Mouse (Mus musculus): ENCODE data around the gene Slc9c1.
"Not testable (repeated sequence)": the region's sequence is repeated elsewhere in the genome, so short reads cannot be mapped to it uniquely, and the experiment has no call there.

The Slc9c1 gene

GRCm38 (mm10) chr16:45535009-45535408 is at the start of gene Slc9c1:
TSS of gene Slc9c1 (plus strand) at chr16:45535309.
- DNase-seq (ENCODE audit: low read depth, low spot score): no peak

- no peak for DNase-seq (ENCODE audit: low read depth, low spot score)
Observed at GRCm38 (mm10) chr16:45492927-45493326, 42.2 kb upstream of the Slc9c1 start, which contains the start of gene Gm609. TSS of gene Gm609 (minus strand) at chr16:45492969.

DNA sequence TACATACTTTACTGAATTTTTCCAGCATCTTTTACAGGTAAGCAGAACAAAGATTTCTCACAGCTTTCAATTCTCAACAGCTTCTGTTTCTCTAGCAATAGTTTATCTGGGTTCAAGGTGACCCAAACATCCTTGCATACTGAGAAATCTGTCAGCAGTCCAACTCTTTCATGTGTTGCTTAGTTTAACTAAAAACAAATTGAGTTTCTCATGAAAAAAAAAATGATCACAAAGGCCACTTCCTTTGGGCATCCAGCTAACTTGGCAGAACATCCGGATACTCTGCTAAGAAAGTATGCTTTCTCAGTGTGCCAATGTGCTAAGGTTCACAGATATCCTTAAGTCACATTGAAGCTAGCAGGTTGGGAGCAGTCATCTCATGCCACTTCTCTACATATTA is 39.8 kb upstream of the Slc9c1 start:
- no peak for DNase-seq (ENCODE audit: low read depth, low spot score)

DNA sequence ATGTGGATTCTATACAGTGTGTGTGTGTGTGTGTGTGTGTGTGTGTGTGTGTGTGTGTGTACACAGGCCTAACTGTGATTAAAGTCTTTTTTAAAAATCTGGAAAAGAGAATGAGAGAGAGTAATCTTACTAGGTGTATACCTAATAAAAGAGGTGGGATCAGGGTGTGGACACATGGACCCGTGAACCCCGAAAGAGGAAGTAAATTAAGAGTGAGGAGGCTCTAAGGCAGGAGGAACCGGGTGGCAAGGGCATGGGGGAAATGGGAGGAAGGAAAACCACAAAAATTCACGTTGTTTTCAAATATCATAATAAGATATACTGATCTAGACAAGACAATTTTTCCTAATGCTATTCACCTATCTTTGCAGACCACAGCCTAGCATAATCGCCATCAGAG is 9.6 kb upstream of the Slc9c1 start:
- no peak for DNase-seq (ENCODE audit: low read depth, low spot score)

GRCm38 (mm10) chr16:45531950-45532349 is 3.2 kb upstream of the Slc9c1 start, which contains the start of gene Gm17783:
TSS of gene Gm17783 (minus strand) at chr16:45532050.
- no peak for DNase-seq (ENCODE audit: low read depth, low spot score)

DNA sequence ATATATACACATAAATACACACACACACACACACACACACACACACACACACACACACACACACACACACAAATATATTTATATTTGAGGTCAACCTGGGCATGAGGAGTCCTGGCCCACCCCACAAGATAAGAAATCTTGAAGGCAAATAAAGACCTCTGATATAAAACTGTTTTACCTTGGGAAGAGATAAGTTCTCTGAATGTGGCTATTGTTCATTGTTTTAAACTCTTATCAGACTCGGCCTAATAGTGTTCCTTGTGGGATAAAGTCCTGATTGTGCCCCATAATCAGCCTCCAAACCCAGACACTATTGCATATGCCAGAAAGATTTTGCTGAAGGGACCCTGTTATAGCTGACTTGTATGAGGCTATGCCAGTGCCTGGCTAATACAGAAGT is 3.2 kb downstream of the Slc9c1 start:
- not testable (repeated sequence) for DNase-seq (ENCODE audit: low read depth, low spot score)

DNA sequence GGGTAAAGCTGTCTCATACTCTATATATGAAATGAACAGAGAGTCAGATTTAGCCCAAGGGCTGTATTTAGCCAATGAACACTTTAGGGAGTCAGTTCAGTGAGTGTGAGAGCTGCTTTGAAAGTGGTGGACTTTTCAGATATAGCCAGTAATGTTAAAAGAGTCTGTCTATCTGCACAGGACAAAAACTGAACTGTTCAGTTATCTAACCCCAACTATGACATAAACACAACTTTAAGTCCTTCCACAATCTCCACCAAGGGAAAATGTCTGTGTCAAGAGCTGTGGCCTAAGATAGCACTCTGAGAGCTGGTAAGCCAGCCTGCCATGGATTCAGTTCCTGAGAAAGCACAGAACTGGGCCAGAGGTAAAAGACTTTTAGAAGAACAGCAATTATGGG is 7.0 kb downstream of the Slc9c1 start:
- DNase-seq (ENCODE audit: low read depth, low spot score): no peak

DNA sequence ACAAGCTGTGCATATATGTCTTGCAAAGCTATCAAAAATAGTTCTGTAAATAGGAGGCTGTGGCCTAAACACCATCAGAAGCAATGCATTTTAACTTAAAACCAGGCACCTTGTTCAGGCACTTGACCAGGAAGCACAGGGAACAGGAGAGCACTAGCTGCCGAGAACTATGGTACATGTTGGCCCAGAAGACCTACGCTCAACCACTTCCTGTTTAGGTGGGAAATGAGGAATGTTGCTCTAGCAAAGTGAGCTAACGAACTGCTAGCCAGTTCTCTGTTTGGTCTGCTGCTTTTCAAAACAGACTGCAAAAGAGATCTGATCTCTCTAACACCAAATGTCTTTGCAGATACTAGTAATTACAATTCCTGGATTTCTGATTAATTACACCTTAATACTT is 9.2 kb downstream of the Slc9c1 start:
- DNase-seq (ENCODE audit: low read depth, low spot score): no peak

- DNase-seq (ENCODE audit: low read depth, low spot score): no peak
Observed at GRCm38 (mm10) chr16:45547982-45548381, 12.9 kb downstream of the Slc9c1 start.

DNA sequence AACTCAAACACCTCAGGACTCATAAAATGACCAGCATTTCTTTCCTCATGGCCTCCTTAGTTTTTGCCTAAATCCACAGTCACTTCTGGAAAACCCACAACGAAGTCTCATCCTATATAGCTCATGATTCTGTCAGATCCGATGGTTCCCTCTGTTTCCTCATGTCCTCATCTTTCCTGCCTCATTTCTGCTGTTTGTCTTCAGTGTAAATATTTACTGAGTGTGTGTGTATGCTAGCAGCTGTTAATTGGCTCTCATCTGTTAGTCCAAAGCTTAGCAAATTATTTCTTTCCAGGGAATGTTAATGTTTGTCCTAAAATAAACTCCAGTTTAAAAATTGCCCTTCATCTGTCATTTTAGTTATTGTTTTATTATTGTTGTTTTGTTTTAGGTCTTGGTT is 16.5 kb downstream of the Slc9c1 start:
- no peak for DNase-seq (ENCODE audit: low read depth, low spot score)

- no peak for DNase-seq (ENCODE audit: low read depth, low spot score)
Observed at GRCm38 (mm10) chr16:45561747-45562146, 26.6 kb downstream of the Slc9c1 start.

DNA sequence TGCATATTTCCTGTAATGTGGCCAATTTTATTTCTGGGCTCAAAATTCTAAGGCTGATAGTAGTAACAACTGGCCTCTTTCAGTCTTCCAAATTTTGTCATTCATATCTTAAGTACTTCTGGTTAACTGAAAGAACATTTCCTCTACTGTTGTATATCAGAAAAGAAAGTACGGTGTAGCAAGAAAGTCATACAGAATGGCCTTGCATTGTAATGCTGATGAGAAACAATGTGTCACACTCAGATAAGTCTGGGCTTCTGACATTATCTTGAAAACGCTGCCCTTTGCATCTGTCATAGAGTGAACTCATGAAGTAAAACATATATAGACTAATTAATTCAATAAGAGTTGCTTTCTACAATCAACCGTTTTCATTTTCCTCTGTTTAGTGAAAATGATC is 37.2 kb downstream of the Slc9c1 start:
- DNase-seq (ENCODE audit: low read depth, low spot score): no peak

- DNase-seq (ENCODE audit: low read depth, low spot score): no peak
Observed at GRCm38 (mm10) chr16:45579883-45580282, 44.8 kb downstream of the Slc9c1 start.

- no peak for DNase-seq (ENCODE audit: low read depth, low spot score)
Observed at GRCm38 (mm10) chr16:45582512-45582911, 47.4 kb downstream of the Slc9c1 start.

GRCm38 (mm10) chr16:45593656-45594055 is 58.5 kb downstream of the Slc9c1 start:
- no peak for DNase-seq (ENCODE audit: low read depth, low spot score)

GRCm38 (mm10) chr16:45595494-45595893 is 60.4 kb downstream of the Slc9c1 start:
- DNase-seq (ENCODE audit: low read depth, low spot score): no peak

DNA sequence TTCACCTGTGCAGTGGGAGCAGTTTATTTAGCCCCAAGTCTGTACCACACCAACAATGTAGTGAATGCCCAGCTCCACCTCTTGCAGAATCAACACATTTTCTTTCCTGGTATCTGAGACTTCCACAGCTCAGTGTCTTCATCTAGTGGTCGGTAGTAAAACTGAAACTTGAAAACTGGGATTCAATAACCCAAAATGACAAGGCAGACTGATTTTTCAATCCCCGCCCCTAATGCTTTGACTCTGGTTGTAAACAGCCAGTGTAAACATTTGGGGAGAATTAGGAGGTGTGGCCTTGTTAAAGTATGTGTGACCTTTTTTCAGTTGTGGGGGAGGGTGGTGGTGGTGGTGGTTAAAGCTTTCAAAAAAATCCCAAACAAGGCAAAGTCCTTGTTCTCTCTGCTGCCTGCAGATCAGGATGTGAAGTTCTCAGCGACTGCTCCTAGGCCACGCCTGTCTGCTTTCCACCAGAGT is 73.4 kb downstream of the Slc9c1 start:
- peak; percentile 14 for DNase-seq (ENCODE audit: low read depth, low spot score)

GRCm38 (mm10) chr16:45609300-45609699 is 74.2 kb downstream of the Slc9c1 start:
- DNase-seq (ENCODE audit: low read depth, low spot score): no peak

DNA sequence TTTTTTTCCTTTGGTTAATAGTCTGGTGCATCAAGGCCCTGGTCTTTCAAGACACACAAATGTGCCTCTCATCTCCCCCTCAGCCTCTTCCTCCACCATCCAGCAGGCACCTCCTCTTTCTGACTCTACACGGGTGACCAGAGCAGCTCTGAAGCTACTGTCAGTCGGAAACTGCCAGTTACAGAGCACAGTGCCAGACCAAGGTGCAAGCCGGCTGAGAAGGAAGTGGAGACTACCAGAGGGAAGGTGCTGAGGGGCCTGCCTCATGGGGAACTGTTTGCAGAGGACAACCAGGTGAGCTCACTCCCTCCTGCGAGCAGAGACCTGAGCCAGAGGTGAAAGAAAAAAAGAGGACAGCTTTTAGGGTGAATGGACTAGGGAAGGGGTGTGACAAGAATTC is 75.2 kb downstream of the Slc9c1 start, which contains the start of gene Gcsam:
TSS of gene Gcsam (plus strand) at position 114 of the 400 bp plus-strand sequence.
- no peak for DNase-seq (ENCODE audit: low read depth, low spot score)

DNA sequence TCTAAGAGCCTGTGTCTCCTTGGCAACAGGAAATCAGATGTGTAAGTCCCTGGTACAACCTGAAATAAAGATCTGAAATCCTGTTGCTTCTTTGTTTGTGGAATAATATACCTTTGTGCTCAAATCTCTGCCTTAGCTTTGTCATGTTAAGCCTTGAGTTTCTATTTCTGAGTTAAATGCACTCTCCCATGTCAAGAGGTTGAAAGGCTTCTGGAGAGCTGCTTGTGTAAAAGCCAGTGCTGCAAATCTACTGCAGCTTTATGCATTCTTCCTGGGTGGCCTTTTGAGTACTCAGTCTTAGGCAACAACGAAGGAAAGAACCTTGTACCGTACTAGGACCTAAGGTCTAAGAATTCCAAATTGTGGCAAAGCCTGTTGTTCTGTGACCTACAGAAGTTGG is 78.1 kb downstream of the Slc9c1 start:
- DNase-seq (ENCODE audit: low read depth, low spot score): peak; percentile 14

GRCm38 (mm10) chr16:45615944-45616343 is 80.8 kb downstream of the Slc9c1 start:
- DNase-seq (ENCODE audit: low read depth, low spot score): no peak

GRCm38 (mm10) chr16:45619751-45620375 is 84.8 kb downstream of the Slc9c1 start:
- no peak for DNase-seq (ENCODE audit: low read depth, low spot score)

DNA sequence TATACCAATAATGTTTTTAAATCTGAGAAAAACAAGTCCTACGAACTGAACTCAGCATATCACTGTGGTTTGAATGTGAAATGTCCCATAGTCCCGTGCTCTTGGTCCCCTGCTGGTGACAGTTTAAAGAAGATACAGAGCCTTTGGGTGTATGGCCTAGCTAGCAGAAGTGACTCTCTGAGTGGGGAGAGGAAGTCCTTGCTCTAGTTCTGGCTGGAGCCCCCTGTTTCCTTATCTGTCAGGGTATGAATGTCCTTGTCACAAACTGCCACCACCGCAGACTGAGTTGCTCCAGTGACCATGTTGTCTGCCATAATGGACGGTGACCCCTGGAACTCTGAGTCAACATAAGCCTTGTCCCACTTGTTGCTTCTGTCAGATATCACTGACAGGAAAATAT is 88.1 kb downstream of the Slc9c1 start:
- no peak for DNase-seq (ENCODE audit: low read depth, low spot score)

DNA sequence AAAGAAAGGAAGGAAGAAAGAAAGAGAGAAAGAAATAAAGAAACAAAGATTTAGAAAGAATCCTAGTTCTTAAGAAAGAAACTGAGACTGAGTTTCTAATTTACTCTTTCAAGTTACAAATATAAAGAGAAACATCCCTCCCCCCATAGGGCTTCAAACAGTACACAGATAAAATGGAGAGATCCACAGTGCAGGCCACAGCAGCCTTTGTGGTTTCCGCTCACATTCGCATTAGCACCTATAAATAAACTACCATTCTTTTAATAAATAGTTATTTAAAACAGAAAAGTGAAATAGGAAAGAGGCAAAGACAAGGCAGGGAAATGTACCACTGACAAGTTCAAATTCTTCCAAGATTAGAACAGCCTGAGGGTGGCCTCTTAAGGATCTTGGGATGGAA is 89.7 kb downstream of the Slc9c1 start:
- DNase-seq (ENCODE audit: low read depth, low spot score): no peak

All from brain, embryonic 18.5 days (tissue).